Comparison of ENCODE assay signal across 16 mouse cellular contexts in genomic region chr3:102454566-102454965, GRCm38 (mm10). TPM values are rescaled to one million over a fixed set of nuclear protein-coding genes. Genes with fewer than 3 reads are reported as not detected.
"Had no signal": no experiment of that assay in that cellular context is flagged by ENCODE, and none has a peak within 500 bp of the region (broad histone marks: within the 10 kb centered on the region; RNA-seq: fewer than 3 reads in every experiment).

No protein-coding gene starts in this region.

- H3K9me3 ChIP-seq: midbrain, embryonic 13.5 days; midbrain, embryonic 15.5 days; neural tube, embryonic 12.5 days; stomach, embryonic 15.5 days had no signal

- H3K27me3 ChIP-seq: midbrain, embryonic 13.5 days; midbrain, embryonic 15.5 days; neural tube, embryonic 12.5 days; stomach, embryonic 15.5 days had no signal

- H3K36me3 ChIP-seq: midbrain, embryonic 13.5 days; midbrain, embryonic 15.5 days; neural tube, embryonic 12.5 days; stomach, embryonic 15.5 days had no signal

- H3K4me3 ChIP-seq: midbrain, embryonic 13.5 days; midbrain, embryonic 15.5 days; neural tube, embryonic 12.5 days; stomach, embryonic 15.5 days had no signal

- H3K9ac ChIP-seq: lung, embryonic 14.5 days; midbrain, embryonic 13.5 days; midbrain, embryonic 15.5 days; neural tube, embryonic 12.5 days; stomach, embryonic 15.5 days had no signal

- DNase-seq: lung, adult 18-20 months; lung, embryonic 14.5 days; lung, postnatal 10 days; right cerebral cortex, postnatal 14 days; thymus, adult 2 months; thymus, postnatal 14 days; thymus, postnatal 36 days had no signal

- H3K4me1 ChIP-seq: midbrain, embryonic 13.5 days; midbrain, embryonic 15.5 days; neural tube, embryonic 12.5 days; stomach, embryonic 15.5 days had no signal

- H3K27ac ChIP-seq: midbrain, embryonic 13.5 days; midbrain, embryonic 15.5 days; neural tube, embryonic 12.5 days; stomach, embryonic 15.5 days; stomach, postnatal 0 days had no signal

RNA-seq across cellular contexts. Expression of gene Ngf, which starts 15.2 kb away (rescaled TPM):
- total RNA-seq: megakaryocyte, adult 5-6 weeks; megakaryocyte-erythroid progenitor cell, adult 5-6 weeks; monocyte, adult 5-6 weeks; neutrophil, adult 5-6 weeks had no signal
